Mouse (Mus musculus) megakaryocyte progenitor cell, adult 5-6 weeks (primary cell): ENCODE results near the gene Notch2. TPM values are rescaled to one million over a fixed set of nuclear protein-coding genes. Genes with fewer than 3 reads are reported as not detected.
A peak's percentile ranks its signal among the peaks of the same experiment; 100 is the strongest.

Source experiments
- ATAC-seq: replicated peaks from 2 replicates; pipeline ENCODE4 v1.8.0; 2016; ENCODE audit warnings: mild to moderate bottlenecking, moderate TSS enrichment, inconsistent platforms; ENCODE audit not compliant: poor library complexity
- total RNA-seq, 2 experiments: library from RNA; stranded (forward) in 1 of 2; stranded (reverse) in 1 of 2; fragments of 157-497, 149-512 nt in 1 of 2; fragments of 200-1000 nt in 1 of 2; gene quantifications; 2 replicates each; pipeline versions ENCODE4 v1.2.3 to v1.2.4; 2015 to 2017

The Notch2 gene
- total RNA-seq, 2 experiments from 2014 or later: 21.8 to 23.5 TPM

DNA sequence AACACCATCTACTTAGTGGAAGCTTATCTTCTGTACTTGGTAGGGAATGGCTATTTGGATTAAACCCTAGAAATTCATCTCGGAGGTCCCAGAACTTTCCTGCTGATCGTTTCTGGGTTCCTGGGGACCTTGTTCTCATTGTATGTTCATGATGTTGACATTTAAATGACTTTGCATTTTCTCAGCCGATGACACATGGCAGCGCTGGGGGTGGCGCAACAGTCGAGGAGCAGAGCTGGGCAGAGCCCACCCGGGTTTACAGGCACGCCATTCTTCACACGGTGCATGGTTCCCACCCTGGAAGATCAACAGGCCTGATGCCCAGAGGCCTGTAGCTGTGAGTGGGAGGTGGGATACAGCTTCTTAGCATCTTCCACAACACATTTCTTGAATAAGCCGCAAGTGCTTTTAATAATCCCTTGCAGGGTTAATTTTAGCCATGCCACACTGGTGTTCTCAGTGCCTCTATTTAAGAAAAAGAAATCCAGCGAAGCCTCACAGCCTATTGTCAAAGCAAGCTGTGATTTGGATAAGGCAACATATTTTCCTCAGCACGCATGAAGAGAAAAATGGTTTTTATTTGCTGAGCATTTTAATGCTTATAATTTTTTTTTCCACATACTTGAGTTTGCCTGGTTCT is 54.6 kb downstream of the Notch2 start:
- ATAC-seq: peak; percentile 61

DNA sequence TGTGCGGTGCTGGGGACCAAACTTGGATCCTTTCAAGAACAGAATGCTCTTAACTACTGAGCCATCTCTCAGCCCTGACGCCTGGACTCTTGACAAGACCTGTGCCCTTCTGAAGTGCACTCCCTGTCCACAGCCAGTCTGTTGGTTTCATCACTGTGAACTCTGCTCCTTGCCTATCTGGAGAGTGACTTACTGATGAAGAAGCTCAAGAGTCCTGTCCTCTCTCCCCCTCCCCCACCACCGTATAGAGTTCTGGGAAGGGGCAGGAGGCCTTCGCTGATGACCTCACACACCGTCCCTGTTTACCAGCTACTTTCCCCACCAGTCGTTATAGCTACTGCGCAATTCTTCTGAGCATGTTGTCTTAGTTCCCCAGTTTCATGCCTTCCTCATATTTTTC is 55.8 kb downstream of the Notch2 start:
- ATAC-seq: peak; percentile 42

DNA sequence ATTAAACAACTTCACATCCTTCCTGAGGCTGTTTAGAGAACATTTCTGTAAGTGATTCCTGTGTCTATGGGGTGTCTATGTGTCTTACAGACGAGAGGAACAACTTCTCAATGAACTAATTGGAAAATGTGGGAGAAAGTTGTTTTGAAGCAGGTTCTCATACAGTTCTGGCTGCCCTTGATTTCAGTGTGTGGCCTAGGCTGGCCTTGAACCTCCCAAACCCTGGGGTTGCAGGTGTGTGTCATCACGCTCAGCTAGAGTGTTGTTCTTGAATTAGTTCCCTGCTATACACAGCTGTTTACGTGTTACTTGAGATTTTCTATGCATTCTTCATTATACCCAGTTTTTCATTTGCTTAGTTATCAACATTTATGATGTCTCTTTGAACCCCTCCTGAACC is 56.5 kb downstream of the Notch2 start:
- no peak for ATAC-seq

GRCm38 (mm10) chr3:98072570-98072969 is 59.2 kb downstream of the Notch2 start:
- ATAC-seq: no peak

DNA sequence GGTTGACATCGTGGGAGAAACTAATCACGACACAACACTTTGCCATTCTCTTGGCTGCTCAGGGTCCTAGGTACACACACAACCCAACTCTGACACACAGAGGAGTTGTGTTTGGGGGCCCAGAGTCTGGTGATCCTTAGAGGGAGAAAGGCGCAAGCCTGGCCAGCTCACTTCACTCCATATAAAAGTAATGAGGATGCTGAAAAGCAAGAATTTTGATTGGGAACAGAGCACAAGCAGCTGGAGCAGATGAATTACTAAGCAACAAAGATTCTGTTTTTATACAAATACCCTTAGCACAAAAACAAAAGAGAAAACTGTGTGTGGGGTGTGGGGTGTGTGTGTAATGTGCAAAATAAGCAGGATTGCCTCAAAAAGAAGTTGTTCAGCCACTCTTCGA is 60.2 kb downstream of the Notch2 start:
- ATAC-seq: no peak

DNA sequence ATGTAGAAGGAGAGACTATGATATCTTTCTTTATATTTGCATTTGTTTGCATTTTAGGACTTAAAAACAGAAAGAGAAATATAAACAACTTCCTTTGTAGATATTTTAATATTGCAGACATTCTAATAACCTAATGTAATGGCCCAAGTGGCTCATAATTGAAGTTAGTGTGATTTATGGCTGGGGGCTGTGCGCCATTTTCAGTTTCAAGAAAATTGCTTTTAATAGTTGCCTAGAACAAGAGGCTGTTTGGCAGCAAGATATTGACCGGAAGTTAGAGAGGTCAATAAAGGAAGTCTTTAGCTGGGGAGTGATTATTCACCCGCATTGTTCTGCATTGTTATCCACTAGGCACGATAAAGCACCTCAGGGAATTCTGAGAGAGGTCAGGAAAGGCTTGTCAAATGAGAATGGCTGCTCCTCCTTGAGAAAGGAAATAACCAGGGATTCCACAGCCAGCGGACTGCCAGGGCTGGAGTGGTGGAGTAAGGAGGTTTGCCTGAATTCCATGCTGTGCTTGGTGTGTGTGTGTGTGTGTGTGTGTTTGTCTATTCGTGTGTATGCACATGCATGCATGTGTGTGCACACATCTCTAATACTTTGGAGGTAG is 61.4 kb downstream of the Notch2 start:
- no peak for ATAC-seq

- no peak for ATAC-seq
Observed at GRCm38 (mm10) chr3:98077866-98078265, 64.5 kb downstream of the Notch2 start.

GRCm38 (mm10) chr3:98078816-98079215 is 65.5 kb downstream of the Notch2 start:
- no peak for ATAC-seq

DNA sequence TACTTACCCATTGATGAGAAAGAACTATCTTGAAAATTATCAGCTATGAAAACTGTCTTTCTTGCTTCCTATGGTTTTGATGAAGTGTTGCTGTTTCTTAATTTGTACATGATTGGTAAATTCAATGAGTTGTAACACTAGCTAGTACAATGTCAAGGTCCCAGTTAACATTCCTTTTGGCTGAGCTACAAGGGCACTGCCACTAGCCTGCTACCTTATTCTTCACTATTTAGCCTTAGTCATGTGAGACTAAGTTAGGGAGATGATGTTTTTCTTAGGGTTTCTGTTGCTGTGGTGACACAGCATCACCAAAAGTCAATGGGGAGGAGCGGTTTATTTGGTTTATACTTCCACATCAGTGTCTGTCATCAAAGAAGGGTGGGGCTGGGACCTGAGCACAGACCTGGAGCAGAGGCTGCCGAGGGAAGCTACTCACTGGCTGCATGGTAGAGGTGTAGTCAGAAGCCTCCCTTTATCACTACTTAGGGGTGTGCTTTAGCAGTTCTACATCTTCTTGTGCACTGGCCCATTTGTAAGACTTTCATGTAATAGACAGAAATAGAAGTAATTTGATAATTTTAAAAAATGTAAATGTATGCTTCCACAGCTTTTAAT is 66.4 kb downstream of the Notch2 start:
- ATAC-seq: peak; percentile 20

DNA sequence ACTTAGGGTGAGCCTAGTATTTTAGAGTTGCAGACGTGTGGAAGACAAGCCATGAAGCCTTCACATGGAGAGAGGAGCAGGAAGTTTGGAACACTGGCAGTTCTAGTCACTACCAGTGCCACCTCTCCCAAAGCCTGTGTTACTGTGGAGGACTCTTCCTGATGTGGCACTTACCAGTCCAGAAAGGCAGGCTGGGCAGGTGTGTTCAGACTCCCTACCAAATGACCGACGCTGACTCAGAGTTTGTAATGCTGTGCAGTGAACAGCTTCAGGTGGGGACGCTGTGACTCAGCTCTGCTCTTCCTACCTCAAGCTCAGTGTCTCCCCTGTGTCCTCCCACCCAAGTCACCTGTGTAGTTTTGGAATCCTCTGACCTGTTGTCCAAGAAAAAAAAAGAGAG is 67.3 kb downstream of the Notch2 start:
- ATAC-seq: no peak

DNA sequence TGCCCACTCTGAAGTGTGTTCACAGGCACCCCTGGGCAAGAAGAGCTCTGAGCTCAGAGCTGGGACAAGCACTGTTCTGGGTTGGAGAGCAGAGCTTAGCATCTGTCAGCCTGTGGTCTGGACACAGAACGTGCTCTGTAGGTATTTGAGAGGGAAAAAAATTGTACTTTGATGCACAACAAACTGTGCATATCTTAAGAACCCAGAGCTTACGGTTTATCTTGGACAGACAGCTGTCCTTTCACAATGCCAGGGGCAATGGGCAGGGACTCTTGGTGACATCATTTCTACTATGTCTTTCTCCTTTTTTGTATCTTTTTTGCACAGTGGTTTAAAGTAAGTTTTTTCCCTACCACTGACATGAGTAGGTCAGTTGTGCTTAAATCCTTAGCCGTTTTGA is 68.9 kb downstream of the Notch2 start:
- peak; percentile 69 for ATAC-seq

- 0 out of 2 replicates have a peak, but pooled peaks have one; percentile 6 for ATAC-seq
Observed at GRCm38 (mm10) chr3:98082972-98083371, 69.6 kb downstream of the Notch2 start.

GRCm38 (mm10) chr3:98084061-98084655 is 70.8 kb downstream of the Notch2 start:
- peak; percentile 35 for ATAC-seq

DNA sequence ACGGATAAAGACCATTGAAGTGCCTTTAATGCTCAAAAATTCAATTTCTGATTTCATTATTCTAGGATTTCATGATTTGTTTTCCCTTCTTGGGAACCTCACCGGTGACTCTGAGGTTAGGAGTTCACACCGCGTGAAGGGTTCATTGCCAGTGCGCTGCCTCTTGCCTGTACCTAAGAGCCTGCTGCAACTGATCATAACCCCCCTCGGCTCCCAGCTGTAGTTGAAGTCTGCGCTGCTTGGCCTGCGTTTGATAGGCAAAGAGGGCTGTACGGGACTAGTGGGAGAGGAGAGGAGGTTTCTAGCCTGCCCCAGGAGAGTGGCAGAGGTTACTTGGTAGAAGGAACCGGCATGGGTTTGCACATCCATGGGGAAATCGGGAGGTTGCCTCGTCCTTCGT is 71.5 kb downstream of the Notch2 start:
- ATAC-seq: no peak

DNA sequence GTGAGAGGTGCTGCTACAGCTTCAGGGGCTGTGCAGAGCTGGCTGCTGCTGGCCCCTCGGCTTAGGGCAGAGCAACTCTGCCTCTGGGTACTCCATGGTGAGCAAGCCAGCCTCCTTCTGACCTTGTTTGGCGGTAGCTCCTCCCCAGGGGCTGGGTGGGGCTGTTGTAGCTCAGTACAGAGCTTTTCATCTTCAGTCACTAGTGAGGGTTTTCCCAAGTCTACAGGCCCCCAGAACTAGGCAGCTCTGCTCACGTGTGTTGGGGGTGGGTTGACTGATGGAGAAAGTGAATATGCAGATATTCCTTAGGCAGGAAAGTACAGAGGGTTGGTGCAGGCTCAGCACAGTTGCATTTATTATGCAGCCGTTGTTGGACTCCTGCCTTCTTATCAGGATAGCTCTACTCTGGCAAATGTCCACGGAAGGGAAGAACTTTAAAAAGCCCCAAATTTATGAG is 72.5 kb downstream of the Notch2 start:
- peak; percentile 67 for ATAC-seq

DNA sequence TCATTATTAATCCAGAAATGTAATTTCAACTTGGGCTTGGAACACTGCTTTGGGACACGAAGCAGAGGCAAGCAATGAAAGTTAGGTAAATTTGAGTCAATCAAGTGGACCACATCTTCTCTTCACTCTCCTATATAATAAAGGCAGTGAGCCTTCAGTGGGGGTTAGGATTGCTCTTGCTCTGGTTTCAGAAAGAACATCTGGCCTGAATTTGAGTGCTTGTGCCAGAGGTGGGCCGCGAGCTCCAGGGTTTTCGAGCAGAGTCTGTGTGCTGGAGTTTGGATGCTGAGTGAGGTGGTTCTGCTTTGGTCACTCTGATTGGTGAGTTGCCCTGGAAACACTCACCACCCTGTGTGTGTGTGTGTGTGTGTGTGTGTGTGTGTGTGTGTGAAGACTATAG is 73.1 kb downstream of the Notch2 start:
- ATAC-seq: no peak

- no peak for ATAC-seq
Observed at GRCm38 (mm10) chr3:98086860-98087259, 73.5 kb downstream of the Notch2 start.

- ATAC-seq: no peak
Observed at GRCm38 (mm10) chr3:98087551-98087950, 74.2 kb downstream of the Notch2 start.

DNA sequence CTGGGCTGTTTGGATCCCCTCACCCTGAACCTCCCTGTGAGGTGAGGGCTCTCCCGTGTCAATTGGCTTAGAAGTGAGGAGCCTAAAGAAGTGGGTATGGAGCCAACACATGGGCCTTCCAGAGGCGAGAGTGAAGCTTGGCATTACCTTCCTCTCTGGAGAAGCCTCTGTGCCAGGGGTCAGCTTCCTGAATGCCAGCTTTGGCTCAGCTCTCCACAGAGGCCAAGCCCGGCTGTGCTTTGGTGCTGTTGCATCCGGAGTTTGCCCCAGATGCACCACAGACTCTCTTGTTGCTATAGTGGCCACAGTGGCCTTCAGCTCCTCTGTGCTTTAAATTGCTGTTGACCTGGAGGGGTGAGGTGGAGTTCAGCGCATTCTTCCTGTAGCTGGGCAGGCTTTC is 76.4 kb downstream of the Notch2 start:
- no peak for ATAC-seq

DNA sequence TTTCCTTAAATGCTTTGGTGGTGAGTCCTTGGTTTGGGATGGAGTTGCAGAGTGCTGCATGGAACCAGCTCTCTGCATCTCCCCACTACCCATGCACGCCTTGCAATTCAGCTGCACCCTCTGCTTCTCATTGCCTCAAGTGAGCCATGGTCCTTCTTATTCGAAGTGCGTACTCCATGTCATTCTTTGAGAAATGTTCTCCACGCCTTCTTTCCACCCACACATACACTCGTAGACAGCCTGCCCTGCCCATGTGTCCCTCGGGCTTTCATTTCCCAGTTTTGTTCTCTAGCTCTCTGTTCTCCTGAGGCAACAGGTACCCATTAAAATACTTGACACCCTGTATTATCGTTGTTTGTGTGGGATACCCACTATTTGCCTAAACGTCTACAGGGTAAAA is 76.8 kb downstream of the Notch2 start:
- ATAC-seq: no peak

GRCm38 (mm10) chr3:98092680-98093370 is 79.5 kb downstream of the Notch2 start:
- ATAC-seq: no peak
